ENCODE assay signal across 9 mouse cellular contexts in the genomic region with DNA sequence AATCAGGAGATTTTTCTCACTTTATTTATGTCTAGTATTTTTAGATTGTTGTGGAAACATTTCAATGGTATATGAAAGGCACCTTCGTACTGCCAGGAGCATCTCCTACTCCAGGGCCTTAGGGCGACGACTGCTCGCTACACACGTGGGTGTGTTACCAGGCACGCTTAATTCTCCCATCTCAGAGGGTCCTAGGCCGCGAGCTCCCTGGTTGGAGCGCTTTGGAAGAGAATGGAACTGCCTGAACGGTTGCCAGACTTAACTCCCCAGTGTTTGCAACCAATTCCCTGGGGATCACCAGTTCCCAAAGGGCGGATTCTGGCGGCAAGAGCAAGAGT. TPM values are rescaled to one million over a fixed set of nuclear protein-coding genes. Genes with fewer than 3 reads are reported as not detected.
DNase-seq lines count a peak whose midpoint lies in the region; ATAC-seq and TF ChIP-seq lines count a peak whose summit lies in the region.
"Had no signal": no experiment of that assay in that cellular context is flagged by ENCODE, and none has a peak within 500 bp of the region (broad histone marks: within the 10 kb centered on the region; RNA-seq: fewer than 3 reads in every experiment).

No protein-coding gene starts in this region.

- peak overlapping the region; percentile 47 for H3K4me3 ChIP-seq in cerebellum, adult 2 months (replicated peaks; ENCODE audit: insufficient read depth, low read depth, low read length)
- H3K4me3 ChIP-seq in neural tube, embryonic 11.5 days (ENCODE audit: low read depth, low read length) = peak overlapping the region; percentile 47
- peak overlapping the region; percentile 46; the same call in 1 of the 2 replicates for H3K4me3 ChIP-seq in liver, embryonic 12.5 days
- peak overlapping the region; percentile 46 for H3K4me3 ChIP-seq in stomach, postnatal 0 days (ENCODE audit: low read depth, low read length)

- no peak for TF ChIP-seq EP300 in stomach, postnatal 0 days (optimal IDR thresholded peaks at IDR 0.05)

- no peaks in the 10 kb centered on the region for H3K9me3 ChIP-seq in neural tube, embryonic 11.5 days (ENCODE audit: control insufficient read depth, low read length)
- H3K9me3 ChIP-seq in liver, embryonic 12.5 days (replicated peaks) = no peaks in the 10 kb centered on the region
- H3K9me3 ChIP-seq in stomach, postnatal 0 days (ENCODE audit: control insufficient read depth, low read length) = no peaks in the 10 kb centered on the region

- peak overlapping the region; percentile 82 for H3K4me2 ChIP-seq in neural tube, embryonic 11.5 days (ENCODE audit: low read depth)
- peak overlapping the region; percentile 69 for H3K4me2 ChIP-seq in liver, embryonic 12.5 days
- peak overlapping the region; percentile 76 for H3K4me2 ChIP-seq in stomach, postnatal 0 days (replicated peaks; ENCODE audit: low read depth)

- no peak for ATAC-seq in neural tube, embryonic 11.5 days (ENCODE audit: insufficient read depth, low FRiP score, low TSS enrichment)
- ATAC-seq in liver, embryonic 12.5 days = no peak
- no peak for ATAC-seq in stomach, postnatal 0 days (ENCODE audit: low FRiP score, low TSS enrichment)

- no peak for TF ChIP-seq POLR2A in cerebellum, adult 2 months (IDR thresholded peaks at IDR 0.05; ENCODE audit: borderline replicate concordance, insufficient read depth, low read length)

- 20% methylated on average over 12 of the region's 12 CpGs for WGBS in cerebellum, adult 2 months
- WGBS in neural tube, embryonic 11.5 days = 2% methylated on average over 12 of the region's 12 CpGs
- 6% methylated on average over 12 of the region's 12 CpGs for WGBS in liver, embryonic 12.5 days (ENCODE audit: insufficient replicate concordance)
- 4% methylated on average over 12 of the region's 12 CpGs for WGBS in stomach, postnatal 0 days

- no peak for TF ChIP-seq CTCF in cerebellum, adult 2 months (IDR thresholded peaks at IDR 0.05; ENCODE audit: borderline replicate concordance, insufficient read depth, low read depth, low read length)
- no peak for TF ChIP-seq CTCF in stomach, postnatal 0 days (IDR thresholded peaks at IDR 0.05; ENCODE audit: low read depth)

- H3K4me1 ChIP-seq in cerebellum, adult 2 months (ENCODE audit: control insufficient read depth, insufficient read depth, low read length) = no peaks in the 10 kb centered on the region; the same call in 1 of the 2 replicates
- H3K4me1 ChIP-seq in neural tube, embryonic 11.5 days (ENCODE audit: control insufficient read depth, insufficient read depth, low read length) = peaks cover 14% of the 10 kb centered on the region
- peaks cover 11% of the 10 kb centered on the region; the same call in 1 of the 2 replicates for H3K4me1 ChIP-seq in liver, embryonic 12.5 days
- peaks cover 6% of the 10 kb centered on the region; the same call in 1 of the 2 replicates for H3K4me1 ChIP-seq in stomach, postnatal 0 days (replicated peaks; ENCODE audit: control insufficient read depth, insufficient read depth)

- no peak for DNase-seq in cerebellum, adult 2 months
- DNase-seq in cerebellum, adult 9-10 months = no peak
- DNase-seq in neural tube, embryonic 11.5 days (ENCODE audit: low spot score) = no peak
- DNase-seq in neural tube, embryonic 10.5 days (ENCODE audit: extremely low spot score, low spot score) = no peak
- no peak for DNase-seq in stomach, postnatal 0 days (ENCODE audit: low spot score)
- no peak for DNase-seq in MN1 (ENCODE audit: low spot score)
- DNase-seq in gastrocnemius, postnatal 10 days = no peak

- H3K27me3 ChIP-seq in cerebellum, adult 2 months (ENCODE audit: control insufficient read depth, insufficient read depth, low read length) = no peaks in the 10 kb centered on the region; the same call in 1 of the 2 replicates
- peaks cover 58% of the 10 kb centered on the region for H3K27me3 ChIP-seq in neural tube, embryonic 11.5 days (ENCODE audit: control insufficient read depth, insufficient read depth, low read length)
- H3K27me3 ChIP-seq in liver, embryonic 12.5 days (replicated peaks) = peaks cover 100% of the 10 kb centered on the region
- peaks cover 21% of the 10 kb centered on the region; the same call in 1 of the 2 replicates for H3K27me3 ChIP-seq in stomach, postnatal 0 days (ENCODE audit: control insufficient read depth, insufficient read depth, low read length)

- no peak overlapping the region for H3K27ac ChIP-seq in cerebellum, adult 2 months (ENCODE audit: insufficient read depth, low read length)
- no peak overlapping the region for H3K27ac ChIP-seq in neural tube, embryonic 11.5 days (ENCODE audit: low read depth, low read length)
- no peak overlapping the region for H3K27ac ChIP-seq in liver, embryonic 12.5 days
- H3K27ac ChIP-seq in stomach, postnatal 0 days (replicated peaks) = no peak overlapping the region

- no peak overlapping the region for H3K9ac ChIP-seq in neural tube, embryonic 11.5 days (ENCODE audit: low read length)
- no peak overlapping the region for H3K9ac ChIP-seq in liver, embryonic 12.5 days
- H3K9ac ChIP-seq in stomach, postnatal 0 days (ENCODE audit: low read length) = no peak overlapping the region

- no peaks in the 10 kb centered on the region for H3K36me3 ChIP-seq in neural tube, embryonic 11.5 days (ENCODE audit: control insufficient read depth, insufficient read depth, low read length)
- no peaks in the 10 kb centered on the region for H3K36me3 ChIP-seq in liver, embryonic 12.5 days
- H3K36me3 ChIP-seq in stomach, postnatal 0 days (ENCODE audit: control insufficient read depth, insufficient read depth, low read length) = no peaks in the 10 kb centered on the region

RNA-seq across cellular contexts. Expression of gene Efhd1, which starts 0.4 kb away (rescaled TPM):
- 61.8 and 65.7 TPM in 2 replicates for polyA plus RNA-seq in cerebellum, adult 2 months (2012; rRNA removed)
- polyA plus RNA-seq in neural tube, embryonic 11.5 days (2014; fragmentation: Nextera tagmentation; extraction: Ambion mirVana) = 0.51 and 0.58 TPM in 2 replicates
- not detected in 2 replicates for polyA plus RNA-seq in liver, embryonic 12.5 days (2016; fragmentation: Nextera tagmentation; extraction: Ambion mirVana)
- polyA plus RNA-seq in stomach, postnatal 0 days (2015; fragmentation: Nextera tagmentation; extraction: Ambion mirVana) = 0.50 and 0.73 TPM in 2 replicates
- total RNA-seq in gastrocnemius, postnatal 10 days (2021) = 10 to 100 TPM; 14.8 to 16.2 TPM
- total RNA-seq: neutrophil, adult 5-6 weeks had no signal

RNA-seq across cellular contexts. Expression of gene Eif4e2, which starts 50.1 kb away (rescaled TPM):
- 51.4 and 56.2 TPM in 2 replicates for polyA plus RNA-seq in cerebellum, adult 2 months (2012; rRNA removed)
- polyA plus RNA-seq in neural tube, embryonic 11.5 days (2014; fragmentation: Nextera tagmentation; extraction: Ambion mirVana) = 129 and 135 TPM in 2 replicates
- polyA plus RNA-seq in liver, embryonic 12.5 days (2016; fragmentation: Nextera tagmentation; extraction: Ambion mirVana) = 114 and 117 TPM in 2 replicates
- polyA plus RNA-seq in stomach, postnatal 0 days (2015; fragmentation: Nextera tagmentation; extraction: Ambion mirVana) = 128 and 135 TPM in 2 replicates
- total RNA-seq in gastrocnemius, postnatal 10 days (2021) = 10 to 100 TPM; 66.3 to 70.8 TPM

RNA-seq across cellular contexts. Expression of gene Chrng, which starts 59.3 kb away (rescaled TPM):
- polyA plus RNA-seq in cerebellum, adult 2 months (2012; rRNA removed) = not detected in 2 replicates
- 5.0 TPM in 2 replicates for polyA plus RNA-seq in neural tube, embryonic 11.5 days (2014; fragmentation: Nextera tagmentation; extraction: Ambion mirVana)
- 0.52 and 0.54 TPM in 2 replicates for polyA plus RNA-seq in liver, embryonic 12.5 days (2016; fragmentation: Nextera tagmentation; extraction: Ambion mirVana)
- 0.36 and 0.38 TPM in 2 replicates for polyA plus RNA-seq in stomach, postnatal 0 days (2015; fragmentation: Nextera tagmentation; extraction: Ambion mirVana)
- total RNA-seq in gastrocnemius, postnatal 10 days (2021) = 1 to 10 TPM; 3.0 to 3.5 TPM
- total RNA-seq: neutrophil, adult 5-6 weeks had no signal

Comparison
In these comparisons a context has a peak if more than half of its experiments do, and no peak if none do; other contexts are left out.
1. RNA of gene Efhd1, which starts 0.4 kb away (polyA plus RNA-seq): 61.8 to 65.7 TPM in cerebellum, adult 2 months; 0.51 to 0.58 TPM in neural tube, embryonic 11.5 days, 0.50 to 0.73 TPM in stomach, postnatal 0 days and not detected in liver, embryonic 12.5 days; every median in the first group is over 10 times any median in the second.
2. Peak in every context shown above with its lines, with median percentiles within 50 percentile points of each other: H3K4me3 ChIP-seq and H3K4me2 ChIP-seq.